Mouse (Mus musculus): ENCODE measurements around the gene Gm4450.
"Not testable (repeated sequence)": the region's sequence is repeated elsewhere in the genome, so short reads cannot be mapped to it uniquely, and the experiment has no call there.

Gm4450 gene

GRCm38 (mm10) chr3:98457026-98457425 lies at the start of gene Gm4450:
Gm4450 (minus strand) TSS chr3:98457126.
- not testable (repeated sequence) for DNase-seq (ENCODE audit: low spot score in 2 of 2)

- DNase-seq (ENCODE audit: low spot score in 2 of 2) = not testable (repeated sequence)
Observed at GRCm38 (mm10) chr3:98497401-98497800, 40.5 kb upstream of the Gm4450 start.

- DNase-seq (ENCODE audit: low spot score in 2 of 2) = not testable (repeated sequence)
Observed at GRCm38 (mm10) chr3:98496762-98497161, 39.8 kb upstream of the Gm4450 start.

- DNase-seq (ENCODE audit: low spot score in 2 of 2) = not testable (repeated sequence)
Observed at GRCm38 (mm10) chr3:98495055-98495454, 38.1 kb upstream of the Gm4450 start.

GRCm38 (mm10) chr3:98494184-98494583 lies 37.3 kb upstream of the Gm4450 start:
- not testable (repeated sequence) for DNase-seq (ENCODE audit: low spot score in 2 of 2)

GRCm38 (mm10) chr3:98471499-98471898 lies 14.6 kb upstream of the Gm4450 start:
- not testable (repeated sequence) for DNase-seq (ENCODE audit: low spot score in 2 of 2)

- not testable (repeated sequence) for DNase-seq (ENCODE audit: low spot score in 2 of 2)
Observed at GRCm38 (mm10) chr3:98471057-98471456, 14.1 kb upstream of the Gm4450 start.

GRCm38 (mm10) chr3:98469323-98469722 lies 12.4 kb upstream of the Gm4450 start:
- not testable (repeated sequence) for DNase-seq (ENCODE audit: low spot score in 2 of 2)

GRCm38 (mm10) chr3:98453786-98454185 lies 3.1 kb downstream of the Gm4450 start:
- not testable (repeated sequence) for DNase-seq (ENCODE audit: low spot score in 2 of 2)

- DNase-seq (ENCODE audit: low spot score in 2 of 2) = not testable (repeated sequence)
Observed at GRCm38 (mm10) chr3:98443924-98444323, 13.0 kb downstream of the Gm4450 start.

GRCm38 (mm10) chr3:98443149-98443779 lies 13.7 kb downstream of the Gm4450 start:
- DNase-seq (ENCODE audit: low spot score in 2 of 2) = not testable (repeated sequence)

- DNase-seq (ENCODE audit: low spot score in 2 of 2) = not testable (repeated sequence)
Observed at GRCm38 (mm10) chr3:98442245-98442644, 14.7 kb downstream of the Gm4450 start.

GRCm38 (mm10) chr3:98435030-98435429 lies 21.9 kb downstream of the Gm4450 start:
- DNase-seq (ENCODE audit: low spot score in 2 of 2) = no peak

- DNase-seq (ENCODE audit: low spot score in 2 of 2) = no peak
Observed at GRCm38 (mm10) chr3:98434088-98434816, 22.7 kb downstream of the Gm4450 start.

- no peak for DNase-seq (ENCODE audit: low spot score in 2 of 2)
Observed at GRCm38 (mm10) chr3:98428928-98429525, 27.9 kb downstream of the Gm4450 start.

- no peak for DNase-seq (ENCODE audit: low spot score in 2 of 2)
Observed at GRCm38 (mm10) chr3:98428449-98428775, 28.5 kb downstream of the Gm4450 start.

- peak; percentile 87 to 88 for DNase-seq (ENCODE audit: low spot score in 2 of 2)
Observed at GRCm38 (mm10) chr3:98427600-98428448, 29.1 kb downstream of the Gm4450 start.

- DNase-seq (ENCODE audit: low spot score in 2 of 2) = no peak
Observed at GRCm38 (mm10) chr3:98427260-98427599, 29.7 kb downstream of the Gm4450 start.

GRCm38 (mm10) chr3:98426749-98427148 lies 30.2 kb downstream of the Gm4450 start:
- no peak for DNase-seq (ENCODE audit: low spot score in 2 of 2)

- DNase-seq (ENCODE audit: low spot score in 2 of 2) = no peak
Observed at GRCm38 (mm10) chr3:98422926-98423325, 34.0 kb downstream of the Gm4450 start.

- DNase-seq (ENCODE audit: low spot score in 2 of 2) = peak in 1 of 2 experiments; percentile 36
Observed at GRCm38 (mm10) chr3:98419786-98420070, 37.2 kb downstream of the Gm4450 start.
